Mouse (Mus musculus) retina, adult 2 months (tissue): Measurements from ENCODE around the gene Dab1.

ENCODE experiments used
- DNase-seq: peaks from one replicate; pipeline ENCODE4 v3.0.0-alpha.2; 2012; ENCODE audit warnings: low read depth, low spot score

Gene Dab1

GRCm38 (mm10) chr4:104249462-104249861, 630.3 kb downstream of the Dab1 start:
- DNase-seq: no peak

GRCm38 (mm10) chr4:104257776-104258175, 638.6 kb downstream of the Dab1 start:
- no peak for DNase-seq

GRCm38 (mm10) chr4:104269422-104270172, 650.4 kb downstream of the Dab1 start:
- no peak for DNase-seq

GRCm38 (mm10) chr4:104270173-104270557, 651.0 kb downstream of the Dab1 start:
- no peak for DNase-seq

- no peak for DNase-seq
These were observed 656.1 kb downstream of the Dab1 start for GRCm38 (mm10) chr4:104275260-104275659.

GRCm38 (mm10) chr4:104276916-104277315, 657.8 kb downstream of the Dab1 start:
- DNase-seq: no peak

- DNase-seq: no peak
These were observed 662.4 kb downstream of the Dab1 start for GRCm38 (mm10) chr4:104281518-104281917.

GRCm38 (mm10) chr4:104283906-104284305, 664.7 kb downstream of the Dab1 start:
- DNase-seq: no peak

GRCm38 (mm10) chr4:104288401-104288800, 669.2 kb downstream of the Dab1 start:
- DNase-seq: no peak

GRCm38 (mm10) chr4:104301764-104302163, 682.6 kb downstream of the Dab1 start:
- DNase-seq: no peak

GRCm38 (mm10) chr4:104302996-104303652, 684.0 kb downstream of the Dab1 start:
- no peak for DNase-seq

GRCm38 (mm10) chr4:104307781-104308180, 688.6 kb downstream of the Dab1 start:
- no peak for DNase-seq

GRCm38 (mm10) chr4:104326221-104326620, 707.1 kb downstream of the Dab1 start:
- no peak for DNase-seq

GRCm38 (mm10) chr4:104331896-104332295, 712.7 kb downstream of the Dab1 start:
- no peak for DNase-seq

GRCm38 (mm10) chr4:104332399-104332798, 713.2 kb downstream of the Dab1 start:
- no peak for DNase-seq

- DNase-seq: no peak
These were observed 718.1 kb downstream of the Dab1 start for GRCm38 (mm10) chr4:104337279-104337678.

- no peak for DNase-seq
These were observed 719.2 kb downstream of the Dab1 start for GRCm38 (mm10) chr4:104338382-104338781.

GRCm38 (mm10) chr4:104361345-104361744, 742.2 kb downstream of the Dab1 start:
- DNase-seq: no peak

GRCm38 (mm10) chr4:104366491-104366890, 747.3 kb downstream of the Dab1 start:
- DNase-seq: no peak

- no peak for DNase-seq
These were observed 748.0 kb downstream of the Dab1 start for GRCm38 (mm10) chr4:104366894-104367740.

GRCm38 (mm10) chr4:104367741-104368411, 748.7 kb downstream of the Dab1 start:
- DNase-seq: no peak

- no peak for DNase-seq
These were observed 749.4 kb downstream of the Dab1 start for GRCm38 (mm10) chr4:104368561-104369021.
